Mouse (Mus musculus) hindbrain, embryonic 12.5 days (tissue): Measurements from ENCODE around the gene Gm7030. TPM values are rescaled to one million over a fixed set of nuclear protein-coding genes. Genes with fewer than 3 reads are reported as not detected.
"Not testable (repeated sequence)": the region's sequence is repeated elsewhere in the genome, so short reads cannot be mapped to it uniquely, and the experiment has no call there.

ENCODE experiments used
- ATAC-seq: fragments of 200-750 bp; cut with Nextera tagmentation; 2 replicates; pipeline ENCODE4 v1.8.0; 2017; ENCODE audit warnings: moderate TSS enrichment; ENCODE audit not compliant: low FRiP score
- H3K27ac ChIP-seq: fragments of 300-500 bp; sonication (generic); 2 replicates; pipeline ENCODE4 v1.5.1; 2016; ENCODE audit warnings: mild to moderate bottlenecking
- H3K27me3 ChIP-seq: fragments of 300-500 bp; sonication (generic); 2 replicates; pipeline ENCODE4 v1.6.1; 2016; ENCODE audit warnings: mild to moderate bottlenecking
- H3K36me3 ChIP-seq: fragments of 300-500 bp; sonication (generic); 2 replicates; pipeline ENCODE4 v1.6.1; 2016; ENCODE audit warnings: mild to moderate bottlenecking
- H3K4me1 ChIP-seq: fragments of 300-500 bp; sonication (generic); 2 replicates; pipeline ENCODE4 v1.6.1; 2016
- H3K4me2 ChIP-seq: fragments of 300-500 bp; sonication (generic); replicated peaks from 2 replicates; pipeline ENCODE4 v1.6.1; 2016; ENCODE audit warnings: mild to moderate bottlenecking
- H3K4me3 ChIP-seq: fragments of 300-500 bp; sonication (generic); 2 replicates; pipeline ENCODE4 v1.5.1; 2016; ENCODE audit warnings: mild to moderate bottlenecking
- H3K9ac ChIP-seq: fragments of 300-500 bp; sonication (generic); 2 replicates; pipeline ENCODE4 v1.6.1; 2016; ENCODE audit warnings: mild to moderate bottlenecking, moderate library complexity
- H3K9me3 ChIP-seq: fragments of 300-500 bp; sonication (generic); replicated peaks from 2 replicates; pipeline ENCODE4 v1.6.1; 2016; ENCODE audit warnings: mild to moderate bottlenecking
- WGBS: fragments of 180-500 bp; shearing (Covaris S2); methylation state at CpG from one replicate; pipeline ENCODE4 v1.1.7; 2016; 5-methylcytosine and 5-hydroxymethylcytosine counted together
- polyA plus RNA-seq: library from polyadenylated mRNA; unstranded; fragments of >200 nt; fragmentation: Nextera tagmentation; extraction: Ambion mirVana; gene quantifications from 2 replicates; pipeline ENCODE4 v1.2.1, GENCODE M21; 2016

Gm7030 gene
- polyA plus RNA-seq, 1 experiment from 2014 or later = not detected

DNA sequence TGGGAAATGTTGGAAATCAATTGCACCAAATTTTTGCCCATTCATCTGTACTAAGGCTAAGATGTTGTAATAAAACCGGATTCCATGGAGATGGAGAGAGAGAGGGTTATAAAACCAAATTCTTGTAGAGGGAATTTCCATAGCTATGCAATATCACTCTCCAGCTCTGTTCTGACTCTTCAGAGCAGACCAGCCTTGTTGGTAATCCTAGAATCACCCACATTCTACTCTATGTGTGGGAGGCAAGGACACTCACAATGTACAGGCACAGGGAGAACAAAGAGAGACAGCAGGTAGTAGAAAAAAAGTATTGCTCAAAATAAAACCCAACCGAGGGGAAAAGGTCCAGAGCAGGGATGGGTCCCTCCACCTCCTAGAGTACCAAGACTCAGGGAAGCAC lies 37.3 kb downstream of the Gm7030 start:
- H3K9ac ChIP-seq, H3K9me3 ChIP-seq, H3K4me3 ChIP-seq, H3K4me2 ChIP-seq, ATAC-seq, H3K27me3 ChIP-seq, H3K27ac ChIP-seq, H3K36me3 ChIP-seq, H3K4me1 ChIP-seq: not testable (repeated sequence)
- WGBS = no CpG with 5 or more reads among the region's 2 CpGs

DNA sequence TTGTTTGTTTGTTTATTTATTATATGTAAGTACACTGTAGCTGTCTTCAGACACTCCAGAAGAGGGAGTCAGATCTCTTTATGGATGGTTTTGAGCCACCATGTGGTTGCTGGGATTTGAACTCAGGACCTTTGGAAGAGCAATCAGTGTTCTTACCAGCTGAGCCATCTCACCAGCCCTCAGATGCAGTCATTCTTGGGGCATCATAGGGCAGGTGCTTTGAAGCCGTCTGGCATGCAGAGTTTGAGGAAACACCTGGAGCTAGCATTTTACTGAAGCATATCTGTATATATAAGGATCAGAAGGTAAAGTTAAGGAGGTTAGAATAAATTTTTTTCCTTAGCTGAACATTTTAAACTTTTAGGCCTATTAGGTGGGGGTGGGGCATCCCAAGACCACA lies 43.2 kb downstream of the Gm7030 start:
- H3K36me3 ChIP-seq, H3K4me3 ChIP-seq, H3K27ac ChIP-seq, ATAC-seq, H3K4me2 ChIP-seq, H3K9me3 ChIP-seq, H3K4me1 ChIP-seq, H3K9ac ChIP-seq: not testable (repeated sequence)
- H3K27me3 ChIP-seq = peaks cover 29% of the 10 kb centered on the region
- 70% methylated on average over 1 of the region's 1 CpGs for WGBS

DNA sequence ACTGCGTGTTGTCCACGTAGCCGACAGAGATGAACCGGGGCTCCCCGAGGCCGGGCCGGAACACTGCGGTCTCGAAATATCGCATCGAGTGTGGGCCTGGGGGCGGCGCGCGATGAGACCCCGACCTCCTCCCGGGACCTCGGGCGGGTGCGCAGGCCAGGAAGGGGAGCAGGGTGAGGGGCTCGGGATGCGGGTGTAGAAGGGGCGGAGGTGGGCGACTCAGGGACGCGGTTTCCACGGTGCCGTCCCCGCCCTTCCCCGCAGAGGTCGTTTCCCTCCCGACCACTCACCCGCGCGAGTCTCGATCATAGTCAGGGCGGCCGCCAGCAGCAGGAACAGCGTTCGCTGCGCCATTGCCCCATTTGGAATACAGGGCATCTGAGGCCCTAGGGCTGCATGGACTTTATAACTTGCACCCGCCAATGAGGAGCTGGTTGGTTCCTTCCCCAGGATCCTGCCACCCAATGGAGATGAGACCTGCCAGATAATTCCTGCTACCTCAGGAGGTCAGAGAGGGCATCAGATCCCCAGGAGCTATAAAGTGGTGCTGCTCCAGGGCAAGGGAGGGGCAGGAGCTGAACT lies 45.3 kb downstream of the Gm7030 start:
- under 1% methylated on average over 36 of the region's 42 CpGs for WGBS
- Histone ChIP-seq H3K4me2 (peak overlapping the region; percentile 98), H3K4me1 (0 out of 2 replicates have a peak, but pooled peaks cover 7% of the 10 kb centered on the region), H3K9ac (peak overlapping the region; percentile 65), H3K4me3 (peak overlapping the region; percentile 49), H3K36me3 (no peaks in the 10 kb centered on the region), H3K9me3 (no peaks in the 10 kb centered on the region), H3K27me3 (peaks cover 29% of the 10 kb centered on the region), H3K27ac (no peak overlapping the region)
- peak; percentile 50; the same call in 1 of the 2 replicates for ATAC-seq

DNA sequence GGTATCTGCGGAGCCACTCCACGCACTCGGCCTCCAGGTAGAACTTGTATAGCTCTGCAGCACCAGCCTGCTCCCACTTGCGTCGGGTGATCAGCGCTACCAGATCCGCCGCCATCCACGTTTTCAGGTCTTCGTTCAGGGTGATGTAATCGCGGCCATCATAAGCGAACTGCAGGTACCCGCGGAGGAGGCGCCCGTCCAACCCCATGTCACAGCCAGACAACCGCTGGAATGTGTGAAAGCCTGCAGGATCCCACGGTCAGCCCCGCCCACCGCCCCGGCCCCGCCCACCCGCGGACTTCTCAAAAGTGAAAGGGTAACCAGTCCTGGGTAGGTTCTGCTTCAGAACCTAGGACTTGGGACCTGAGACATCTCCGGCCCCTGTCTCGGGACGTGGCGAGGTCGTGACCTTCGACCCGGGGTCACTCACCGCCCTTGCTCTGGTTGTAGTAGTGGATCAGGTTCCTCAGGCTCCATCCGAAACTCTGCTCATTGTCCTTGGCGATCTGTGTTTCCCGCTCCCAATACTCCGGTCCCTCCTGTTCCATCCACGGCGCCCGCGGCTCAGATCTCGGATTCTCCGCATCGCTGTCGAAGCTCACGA lies 45.9 kb downstream of the Gm7030 start:
- ATAC-seq = peak; percentile 78
- H3K27me3 ChIP-seq = peaks cover 29% of the 10 kb centered on the region
- no peaks in the 10 kb centered on the region for H3K36me3 ChIP-seq
- under 1% methylated on average over 46 of the region's 46 CpGs for WGBS
- 0 out of 2 replicates have a peak, but pooled peaks cover 7% of the 10 kb centered on the region for H3K4me1 ChIP-seq
- H3K9me3 ChIP-seq = no peaks in the 10 kb centered on the region
- H3K4me2 ChIP-seq = peak overlapping the region; percentile 98
- H3K9ac ChIP-seq = peak overlapping the region; percentile 65
- no peak overlapping the region for H3K27ac ChIP-seq
- peak overlapping the region; percentile 49 for H3K4me3 ChIP-seq

GRCm38 (mm10) chr17:36082519-36083232 lies 46.5 kb downstream of the Gm7030 start:
- peak overlapping the region; percentile 49 for H3K4me3 ChIP-seq
- H3K9ac ChIP-seq, H3K9me3 ChIP-seq, ATAC-seq, H3K36me3 ChIP-seq, H3K4me1 ChIP-seq, H3K27ac ChIP-seq: not testable (repeated sequence)
- H3K4me2 ChIP-seq = peak overlapping the region; percentile 98
- H3K27me3 ChIP-seq = peaks cover 29% of the 10 kb centered on the region
- WGBS = 21% methylated on average over 6 of the region's 6 CpGs

DNA sequence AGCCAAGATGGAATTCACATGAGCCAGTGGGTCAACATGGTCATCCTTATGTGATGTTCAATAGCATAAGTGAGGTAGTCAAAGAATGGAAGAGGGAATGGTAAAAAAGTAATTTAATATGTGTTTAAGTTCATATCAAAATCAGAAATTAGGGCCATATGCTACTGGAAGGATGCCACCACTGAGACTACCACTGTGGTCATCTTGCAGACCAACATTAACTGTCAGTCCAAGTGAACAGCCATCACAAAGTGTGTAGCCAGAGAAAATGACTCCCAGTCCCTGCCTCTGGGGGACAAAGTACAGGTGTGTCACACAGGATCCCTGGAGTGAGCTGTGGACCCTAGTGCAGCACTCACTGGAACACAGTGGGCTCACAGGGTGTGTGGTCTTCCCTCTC lies 47.3 kb downstream of the Gm7030 start:
- not testable (repeated sequence) for H3K4me1 ChIP-seq, H3K27ac ChIP-seq, H3K36me3 ChIP-seq, H3K9me3 ChIP-seq, H3K9ac ChIP-seq, ATAC-seq, H3K4me2 ChIP-seq, H3K4me3 ChIP-seq
- H3K27me3 ChIP-seq = peaks cover 29% of the 10 kb centered on the region

- H3K27ac ChIP-seq = no peak overlapping the region
- no peaks in the 10 kb centered on the region for H3K9me3 ChIP-seq
- WGBS = 26% methylated on average over 2 of the region's 2 CpGs
- H3K36me3 ChIP-seq = no peaks in the 10 kb centered on the region
- no peak overlapping the region for H3K4me3 ChIP-seq
- H3K4me2 ChIP-seq = no peak overlapping the region
- no peak overlapping the region for H3K9ac ChIP-seq
- H3K4me1 ChIP-seq = no peaks in the 10 kb centered on the region
- no peaks in the 10 kb centered on the region for H3K27me3 ChIP-seq
- ATAC-seq = no peak
These were observed 68.4 kb downstream of the Gm7030 start for GRCm38 (mm10) chr17:36060829-36061228.

Other genes starting within 250 kb of the Gm7030 start
- gene Dhx16, start 249.6 kb downstream of the Gm7030 start, polyA plus RNA-seq = 45.2 and 46.0 TPM in 2 replicates
- gene 2310061I04Rik, start 232.0 kb downstream of the Gm7030 start, polyA plus RNA-seq = 25.7 and 28.7 TPM in 2 replicates
- gene Atat1, start 219.3 kb downstream of the Gm7030 start, polyA plus RNA-seq = 294 and 303 TPM in 2 replicates
- 46.8 and 51.1 TPM in 2 replicates for gene Mrps18b, start 213.0 kb downstream of the Gm7030 start, polyA plus RNA-seq
- 58.3 and 68.2 TPM in 2 replicates for gene Ppp1r10, start 213.0 kb downstream of the Gm7030 start, polyA plus RNA-seq
- 109 and 119 TPM in 2 replicates for gene Abcf1, start 159.7 kb downstream of the Gm7030 start, polyA plus RNA-seq
- gene Gnl1, start 149.6 kb downstream of the Gm7030 start, polyA plus RNA-seq = 54.9 and 57.7 TPM in 2 replicates
- 53.4 and 61.0 TPM in 2 replicates for gene Prr3, start 149.2 kb downstream of the Gm7030 start, polyA plus RNA-seq
- gene H2-T24, start 108.9 kb downstream of the Gm7030 start, polyA plus RNA-seq = 5.5 and 5.6 TPM in 2 replicates
- gene H2-T23, start 96.6 kb downstream of the Gm7030 start, polyA plus RNA-seq = 4.5 and 5.1 TPM in 2 replicates
- gene H2-T22, start 86.7 kb downstream of the Gm7030 start, polyA plus RNA-seq = 7.8 and 9.2 TPM in 2 replicates
- not detected in 2 replicates for gene Gm6034, start 86.5 kb downstream of the Gm7030 start, polyA plus RNA-seq
- gene Gm11127, start 71.1 kb downstream of the Gm7030 start, polyA plus RNA-seq = not detected in 2 replicates
- gene Gm19684, start 7.7 kb downstream of the Gm7030 start, polyA plus RNA-seq = not detected in 2 replicates
- gene Gm8909, start 39.1 kb upstream of the Gm7030 start, polyA plus RNA-seq = not detected in 2 replicates
- gene H2-T3, start 60.9 kb upstream of the Gm7030 start, polyA plus RNA-seq = not detected in 2 replicates
- gene Rpp21, start 128.6 kb upstream of the Gm7030 start, polyA plus RNA-seq = 75.5 and 89.2 TPM in 2 replicates
- gene Trim39, start 142.8 kb upstream of the Gm7030 start, polyA plus RNA-seq = 26.0 and 28.6 TPM in 2 replicates
- 0.19 TPM in 1 of 2 replicates, not detected in the other for gene H2-M10.2, start 157.1 kb upstream of the Gm7030 start, polyA plus RNA-seq
- not detected in 2 replicates for gene H2-M10.1, start 196.7 kb upstream of the Gm7030 start, polyA plus RNA-seq
- not detected in 2 replicates for gene H2-M10.3, start 239.0 kb upstream of the Gm7030 start, polyA plus RNA-seq